17 mouse cellular contexts compared by ENCODE assay signal in genomic region chr15:80485601-80486000, GRCm38 (mm10).
A peak's percentile ranks its signal among the peaks of the same experiment; 100 is the strongest.
DNase-seq lines count a peak whose midpoint lies in the region; ATAC-seq and TF ChIP-seq lines count a peak whose summit lies in the region.
"Had no signal": no experiment of that assay in that cellular context is flagged by ENCODE, and none has a peak within 500 bp of the region (broad histone marks: within the 10 kb centered on the region; RNA-seq: fewer than 3 reads in every experiment).

No protein-coding gene starts in this region.

- TF ChIP-seq CTCF in forebrain, postnatal 0 days (IDR thresholded peaks at IDR 0.05; ENCODE audit: low read depth): peak; percentile 33; the same call in 1 of the 2 replicates
- TF ChIP-seq CTCF in layer of hippocampus, adult 2 months (conservative IDR thresholded peaks at IDR 0.05): peak; percentile 39

- no peak for ATAC-seq in forebrain, postnatal 0 days
- no peak for ATAC-seq in forebrain, embryonic 15.5 days (replicated peaks)
- ATAC-seq in embryonic facial prominence, embryonic 13.5 days (ENCODE audit: insufficient number of reproducible peaks, insufficient read depth, low FRiP score, low TSS enrichment, low read depth): peak; percentile 62; the same call in 1 of the 2 replicates
- ATAC-seq: midbrain, embryonic 16.5 days had no signal

- no peak overlapping the region for H3K4me2 ChIP-seq in forebrain, postnatal 0 days (ENCODE audit: low read depth)
- no peak overlapping the region for H3K4me2 ChIP-seq in forebrain, embryonic 15.5 days (replicated peaks)
- H3K4me2 ChIP-seq in embryonic facial prominence, embryonic 13.5 days: no peak overlapping the region
- H3K4me2 ChIP-seq: hindbrain, embryonic 14.5 days; kidney, embryonic 15.5 days; limb, embryonic 13.5 days; neural tube, embryonic 13.5 days had no signal

- peaks cover 21% of the 10 kb centered on the region for H3K4me1 ChIP-seq in forebrain, postnatal 0 days (ENCODE audit: insufficient read depth)
- H3K4me1 ChIP-seq in forebrain, embryonic 15.5 days: peaks cover 27% of the 10 kb centered on the region
- H3K4me1 ChIP-seq in embryonic facial prominence, embryonic 13.5 days: peaks cover 20% of the 10 kb centered on the region
- H3K4me1 ChIP-seq: limb, embryonic 13.5 days had no signal

- H3K27me3 ChIP-seq in forebrain, postnatal 0 days (ENCODE audit: insufficient read depth, low read length): no peaks in the 10 kb centered on the region
- no peaks in the 10 kb centered on the region for H3K27me3 ChIP-seq in forebrain, embryonic 15.5 days
- no peaks in the 10 kb centered on the region for H3K27me3 ChIP-seq in embryonic facial prominence, embryonic 13.5 days
- H3K27me3 ChIP-seq: kidney, embryonic 15.5 days; limb, embryonic 13.5 days; neural tube, embryonic 13.5 days had no signal

- H3K9ac ChIP-seq in forebrain, postnatal 0 days: no peak overlapping the region
- H3K9ac ChIP-seq in forebrain, embryonic 15.5 days (replicated peaks): no peak overlapping the region
- no peak overlapping the region for H3K9ac ChIP-seq in embryonic facial prominence, embryonic 13.5 days
- H3K9ac ChIP-seq: hindbrain, embryonic 14.5 days; kidney, embryonic 15.5 days; limb, embryonic 13.5 days; neural tube, embryonic 13.5 days had no signal

- no peak overlapping the region for H3K4me3 ChIP-seq in forebrain, postnatal 0 days (ENCODE audit: low read depth, low read length)
- no peak overlapping the region for H3K4me3 ChIP-seq in forebrain, embryonic 15.5 days
- H3K4me3 ChIP-seq in layer of hippocampus, adult 2 months: no peak overlapping the region
- no peak overlapping the region for H3K4me3 ChIP-seq in embryonic facial prominence, embryonic 13.5 days
- H3K4me3 ChIP-seq: kidney, embryonic 15.5 days; limb, embryonic 13.5 days; neural tube, embryonic 13.5 days had no signal

- H3K27ac ChIP-seq in forebrain, postnatal 0 days (ENCODE audit: low read depth, low read length): no peak overlapping the region
- H3K27ac ChIP-seq in forebrain, embryonic 15.5 days (replicated peaks): no peak overlapping the region
- no peak overlapping the region for H3K27ac ChIP-seq in layer of hippocampus, adult 2 months
- no peak overlapping the region for H3K27ac ChIP-seq in embryonic facial prominence, embryonic 13.5 days
- H3K27ac ChIP-seq: hindbrain, embryonic 14.5 days; kidney, embryonic 15.5 days; limb, embryonic 13.5 days; neural tube, embryonic 13.5 days had no signal

- WGBS in forebrain, postnatal 0 days: 100% methylated on average over 1 of the region's 1 CpGs
- 86% methylated on average over 1 of the region's 1 CpGs for WGBS in forebrain, embryonic 15.5 days
- 93% methylated on average over 1 of the region's 1 CpGs for WGBS in embryonic facial prominence, embryonic 13.5 days

- H3K9me3 ChIP-seq in forebrain, postnatal 0 days (ENCODE audit: low read length): no peaks in the 10 kb centered on the region
- no peaks in the 10 kb centered on the region for H3K9me3 ChIP-seq in forebrain, embryonic 15.5 days
- H3K9me3 ChIP-seq in embryonic facial prominence, embryonic 13.5 days: no peaks in the 10 kb centered on the region
- H3K9me3 ChIP-seq: kidney, embryonic 15.5 days; limb, embryonic 13.5 days; neural tube, embryonic 13.5 days had no signal

- DNase-seq in forebrain, postnatal 0 days: no peak
- no peak for DNase-seq in layer of hippocampus, adult 2 months (ENCODE audit: low spot score in 2 of 2)
- DNase-seq in layer of hippocampus, adult 9-11 months: no peak
- peak; percentile 9 for DNase-seq in A20 (ENCODE audit: low read depth, low spot score)
- DNase-seq in retina, embryonic 14.5 days (ENCODE audit: low spot score): no peak
- DNase-seq in B cell, adult 2 months: no peak
- DNase-seq: adrenal gland, adult 8-10 months; cerebellum, postnatal 36 days; layer of hippocampus, postnatal 36 days; lung, postnatal 4 days had no signal

- no peaks in the 10 kb centered on the region for H3K36me3 ChIP-seq in forebrain, postnatal 0 days (ENCODE audit: insufficient read depth)
- H3K36me3 ChIP-seq in forebrain, embryonic 15.5 days: no peaks in the 10 kb centered on the region
- H3K36me3 ChIP-seq in embryonic facial prominence, embryonic 13.5 days: no peaks in the 10 kb centered on the region
- H3K36me3 ChIP-seq: kidney, embryonic 15.5 days; limb, embryonic 13.5 days; neural tube, embryonic 13.5 days had no signal
